Mouse (Mus musculus): Measurements from ENCODE around the gene Iqca.

The Iqca gene

DNA sequence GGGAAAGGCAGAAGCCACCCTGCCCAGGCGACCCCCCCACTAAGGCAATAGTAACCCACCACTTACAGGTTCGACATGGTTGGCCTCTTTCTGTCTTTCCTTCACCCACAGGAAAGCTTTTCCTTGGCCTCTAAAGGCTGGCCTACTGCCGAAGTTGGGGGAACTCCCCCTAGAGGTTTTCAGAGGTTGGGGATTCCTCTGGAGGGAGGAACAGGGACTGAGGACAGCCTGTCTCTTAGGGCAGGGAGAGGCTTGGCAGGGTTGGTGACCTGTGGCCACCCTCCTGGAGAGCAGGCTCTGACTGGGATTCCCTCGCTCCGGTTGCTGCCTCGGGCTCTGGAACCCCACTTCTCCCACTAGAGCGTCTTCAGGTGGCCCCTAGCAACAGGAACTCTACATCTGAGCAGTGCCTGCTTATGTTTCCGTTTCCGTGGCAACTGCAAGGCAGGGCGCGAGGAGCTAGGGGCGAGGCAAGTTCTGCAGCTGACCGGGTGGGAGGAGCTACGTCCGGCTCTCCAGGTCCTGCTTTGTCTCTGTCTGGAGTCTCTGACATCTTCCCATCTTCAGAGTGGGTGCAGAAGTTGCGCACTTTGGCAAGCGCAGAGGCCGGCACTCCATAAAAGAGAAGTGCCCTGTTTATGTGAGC is at the start of gene Iqca:
Gene Iqca, minus strand, starts transcription at position 303 of the 646 bp plus-strand sequence.
- peak; percentile 89 for DNase-seq (ENCODE audit: low read depth, low spot score)

DNA sequence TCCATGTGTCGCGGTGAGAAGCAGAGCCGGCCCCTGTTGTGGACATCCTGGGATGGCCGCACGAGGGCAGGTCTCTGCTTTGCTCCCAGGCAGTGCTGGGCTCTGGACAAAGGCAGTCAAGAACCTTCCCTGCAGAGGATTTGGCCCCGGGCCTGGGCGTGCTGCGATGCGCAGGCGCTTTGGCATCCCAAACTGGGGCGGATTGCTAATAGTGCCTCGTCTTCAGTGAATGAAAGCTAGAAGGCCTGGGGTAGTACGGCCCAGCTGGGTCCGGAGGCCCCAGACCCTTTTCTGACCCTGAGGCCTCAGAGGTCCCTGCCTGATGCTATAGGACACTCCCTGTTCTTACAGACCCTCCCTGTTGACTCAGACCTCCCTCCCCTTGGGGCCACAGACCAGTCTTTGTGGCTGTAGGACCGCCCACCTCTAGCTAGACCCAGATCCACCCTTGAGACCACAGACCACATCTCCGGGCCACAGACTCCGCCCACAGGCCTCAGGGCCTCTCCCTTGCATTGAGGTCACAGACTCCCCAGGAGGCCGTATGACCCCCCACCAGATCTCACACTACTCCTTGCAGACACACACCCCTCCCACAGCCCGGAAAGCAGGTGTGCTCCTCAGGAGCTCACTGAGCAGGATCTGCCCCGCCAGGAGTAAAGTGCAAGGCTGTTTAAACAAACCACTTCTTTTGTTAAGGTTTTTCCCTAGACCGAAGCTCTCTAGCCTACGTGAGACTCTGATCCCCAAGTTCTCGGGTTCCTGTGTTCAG is 49.2 kb upstream of the Iqca start:
- peak; percentile 99 for DNase-seq (ENCODE audit: low read depth, low spot score)

GRCm38 (mm10) chr1:90201655-90202054 is 48.5 kb upstream of the Iqca start:
- no peak for DNase-seq (ENCODE audit: low read depth, low spot score)

DNA sequence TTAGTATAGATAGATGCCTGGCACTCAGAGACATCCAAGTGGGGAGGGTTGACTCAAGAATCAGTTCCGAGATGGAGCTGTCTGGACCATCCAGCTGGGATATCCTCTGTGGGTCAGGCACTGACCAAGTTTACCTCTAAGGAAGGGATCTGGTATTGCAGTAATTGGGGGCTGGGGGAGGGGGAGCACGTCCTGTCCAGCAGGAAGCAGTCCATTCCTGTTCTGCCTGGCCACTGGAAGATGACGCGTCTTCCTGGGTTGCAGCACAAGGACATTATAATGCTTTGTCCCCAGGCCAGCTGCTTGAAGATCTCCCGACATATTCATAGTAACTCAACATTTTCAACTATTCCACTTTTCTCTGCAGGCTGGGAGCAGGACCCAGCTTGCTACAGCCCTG is 48.0 kb upstream of the Iqca start:
- DNase-seq (ENCODE audit: low read depth, low spot score) = no peak

GRCm38 (mm10) chr1:90189046-90189445 is 35.8 kb upstream of the Iqca start:
- no peak for DNase-seq (ENCODE audit: low read depth, low spot score)

GRCm38 (mm10) chr1:90186874-90187273 is 33.7 kb upstream of the Iqca start:
- no peak for DNase-seq (ENCODE audit: low read depth, low spot score)

- no peak for DNase-seq (ENCODE audit: low read depth, low spot score)
These were observed 33.0 kb upstream of the Iqca start for GRCm38 (mm10) chr1:90186173-90186572.

- DNase-seq (ENCODE audit: low read depth, low spot score) = no peak
These were observed 30.4 kb upstream of the Iqca start for GRCm38 (mm10) chr1:90183602-90184001.

DNA sequence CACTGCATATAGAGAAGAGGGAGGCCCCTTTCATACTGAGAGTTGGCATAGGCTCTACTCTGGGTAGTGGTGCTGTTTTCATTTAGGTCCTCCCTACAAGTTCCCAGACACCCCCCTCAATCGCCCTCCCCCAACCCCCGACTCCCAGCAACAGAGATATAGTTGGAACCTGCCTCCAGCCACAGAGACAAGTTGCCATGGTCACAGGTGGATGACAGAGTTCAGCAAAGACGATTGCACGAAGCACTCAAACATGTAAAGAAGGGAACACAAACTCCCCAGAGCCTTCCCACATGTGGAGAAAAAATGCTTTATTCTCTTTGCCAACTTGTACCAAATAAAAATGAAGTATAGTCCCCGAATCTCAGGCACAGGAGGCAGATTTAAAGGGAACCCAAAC is 29.3 kb upstream of the Iqca start:
- DNase-seq (ENCODE audit: low read depth, low spot score) = no peak

DNA sequence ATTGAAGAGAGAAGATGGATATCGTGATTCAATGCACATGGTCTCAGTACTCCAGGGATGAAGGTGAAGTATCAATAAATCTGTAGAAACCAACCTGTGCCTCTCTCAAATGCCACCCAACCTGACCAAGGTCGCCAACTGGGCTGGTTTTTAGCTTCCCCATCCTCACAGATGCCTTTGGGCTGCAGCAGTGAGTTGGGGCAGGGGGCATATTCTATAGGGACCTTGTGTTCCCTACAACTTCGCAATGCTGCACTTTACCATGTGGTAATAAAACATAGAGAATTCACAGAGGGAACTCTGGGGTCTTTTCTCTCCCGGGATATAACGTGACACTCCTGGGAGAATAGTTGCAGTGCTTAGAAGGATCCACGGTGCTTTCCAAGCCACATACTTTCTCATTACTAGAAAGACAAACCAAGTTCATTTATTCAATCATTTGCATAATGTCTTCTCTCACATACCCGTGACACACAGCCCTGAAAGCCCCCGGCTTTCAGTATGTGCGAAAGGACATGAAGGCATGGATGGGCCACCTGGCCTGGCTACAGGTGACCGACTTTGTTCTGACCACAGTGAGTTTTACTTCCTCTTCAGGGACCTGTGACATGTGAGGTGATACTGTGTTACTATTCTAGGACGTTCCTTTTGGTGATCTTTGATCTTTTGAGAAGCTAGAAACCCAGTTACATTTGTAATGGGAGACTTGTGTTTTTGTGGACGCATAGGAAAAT is 27.9 kb upstream of the Iqca start:
- no peak for DNase-seq (ENCODE audit: low read depth, low spot score)

- DNase-seq (ENCODE audit: low read depth, low spot score) = no peak
These were observed 27.3 kb upstream of the Iqca start for GRCm38 (mm10) chr1:90180479-90180878.

DNA sequence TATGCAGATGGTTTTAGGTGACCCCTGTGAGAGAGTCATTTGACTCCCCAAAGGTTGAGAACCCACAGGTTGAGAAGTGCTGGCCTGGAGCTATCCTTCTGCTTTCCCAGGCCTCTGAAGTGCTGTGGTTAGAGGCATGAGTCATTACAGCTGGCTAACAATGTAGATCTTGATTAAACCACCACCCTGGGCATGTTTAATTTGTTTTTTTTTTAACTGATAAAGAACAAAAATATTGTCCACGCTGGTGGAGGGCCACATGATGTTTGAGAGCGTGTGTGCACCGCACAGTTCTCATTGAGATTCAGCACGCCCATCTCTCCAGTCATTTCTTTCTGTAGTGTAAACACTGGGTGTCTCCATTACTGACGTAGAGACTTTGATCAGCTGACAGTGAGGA is 24.8 kb upstream of the Iqca start:
- no peak for DNase-seq (ENCODE audit: low read depth, low spot score)

- no peak for DNase-seq (ENCODE audit: low read depth, low spot score)
These were observed 24.4 kb upstream of the Iqca start for GRCm38 (mm10) chr1:90177565-90177964.

GRCm38 (mm10) chr1:90176223-90176622 is 23.0 kb upstream of the Iqca start:
- DNase-seq (ENCODE audit: low read depth, low spot score) = no peak

- no peak for DNase-seq (ENCODE audit: low read depth, low spot score)
These were observed 21.1 kb upstream of the Iqca start for GRCm38 (mm10) chr1:90174338-90174737.

DNA sequence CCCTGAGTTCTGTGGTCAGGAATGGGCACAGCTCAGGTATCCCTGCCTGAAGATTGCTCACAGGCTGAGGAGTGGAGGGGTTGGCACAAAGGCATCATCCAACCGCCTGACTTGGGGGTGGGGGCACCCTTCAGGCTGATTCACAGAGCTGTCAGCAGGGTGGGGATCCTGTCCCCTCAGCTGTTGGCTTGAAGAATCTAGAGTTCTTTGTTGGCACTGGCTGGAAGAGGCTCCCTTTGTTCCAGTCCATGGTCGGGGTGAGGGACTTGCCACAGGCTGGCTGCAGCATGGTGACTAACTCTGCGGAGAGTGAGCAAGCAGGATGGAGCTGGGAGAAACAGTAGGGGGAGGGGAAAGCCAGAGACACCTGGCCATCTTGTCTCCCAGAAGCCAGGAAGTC is 11.1 kb upstream of the Iqca start:
- DNase-seq (ENCODE audit: low read depth, low spot score) = peak; percentile 10

DNA sequence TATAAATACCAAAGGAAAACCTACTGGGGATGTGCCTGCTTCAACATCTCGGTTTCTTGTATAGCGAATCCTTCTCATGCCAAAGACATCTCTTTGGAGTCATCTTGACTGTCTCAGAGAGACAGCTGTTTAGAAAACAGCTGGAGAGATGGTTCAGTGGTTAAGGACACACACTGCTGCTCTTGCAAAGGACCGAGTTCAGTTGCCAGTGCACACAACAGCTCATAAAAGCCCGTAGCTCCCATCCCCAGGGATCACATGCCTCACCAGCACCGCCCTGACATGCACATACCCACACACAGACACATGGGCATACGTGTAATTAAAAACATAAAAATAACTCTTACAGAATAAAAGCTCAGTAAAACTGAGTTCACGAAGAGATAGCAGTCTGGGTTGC is 10.0 kb upstream of the Iqca start:
- no peak for DNase-seq (ENCODE audit: low read depth, low spot score)

- DNase-seq (ENCODE audit: low read depth, low spot score) = no peak
These were observed 9.2 kb upstream of the Iqca start for GRCm38 (mm10) chr1:90162379-90162857.

DNA sequence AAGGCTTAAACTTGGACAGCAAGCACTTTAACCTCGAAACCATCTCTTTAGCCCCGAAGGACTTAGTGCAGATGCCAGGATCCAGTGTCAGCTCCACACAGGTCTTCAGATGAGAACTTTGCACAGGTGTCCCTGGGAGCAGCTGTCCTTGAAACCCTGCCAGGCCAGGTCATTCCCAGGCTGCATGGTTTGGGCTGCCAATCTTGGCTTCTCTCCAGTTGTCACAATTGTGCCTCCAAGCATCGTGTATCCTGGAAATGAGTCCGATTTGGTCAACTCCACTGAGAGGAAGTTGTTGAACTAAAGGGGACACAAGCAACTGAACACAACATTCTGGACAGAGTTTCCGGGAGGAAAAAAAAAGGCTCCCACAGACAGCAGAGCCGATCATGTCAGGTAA is 8.4 kb upstream of the Iqca start:
- no peak for DNase-seq (ENCODE audit: low read depth, low spot score)

GRCm38 (mm10) chr1:90159927-90160326 is 6.7 kb upstream of the Iqca start:
- peak; percentile 73 for DNase-seq (ENCODE audit: low read depth, low spot score)

DNA sequence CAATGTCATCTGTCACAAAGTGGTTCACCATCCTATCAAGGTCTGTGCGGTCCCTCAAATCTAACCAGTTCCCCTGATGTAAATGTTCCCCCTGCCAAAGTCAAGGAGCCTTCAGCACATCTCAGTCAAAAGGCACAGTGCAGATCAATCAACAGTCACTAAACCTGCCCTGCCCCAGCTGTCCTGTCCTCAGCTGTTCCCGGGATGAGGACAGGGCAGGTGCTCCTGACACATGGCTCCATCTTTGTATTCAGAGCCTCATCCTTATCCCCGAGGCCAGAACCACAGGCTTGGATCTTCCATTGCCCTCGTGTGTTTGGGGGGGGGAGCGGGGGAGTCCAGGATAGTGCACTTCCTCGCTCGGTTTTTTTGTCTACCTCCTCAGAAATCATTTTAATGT is 3.4 kb upstream of the Iqca start:
- no peak for DNase-seq (ENCODE audit: low read depth, low spot score)

DNA sequence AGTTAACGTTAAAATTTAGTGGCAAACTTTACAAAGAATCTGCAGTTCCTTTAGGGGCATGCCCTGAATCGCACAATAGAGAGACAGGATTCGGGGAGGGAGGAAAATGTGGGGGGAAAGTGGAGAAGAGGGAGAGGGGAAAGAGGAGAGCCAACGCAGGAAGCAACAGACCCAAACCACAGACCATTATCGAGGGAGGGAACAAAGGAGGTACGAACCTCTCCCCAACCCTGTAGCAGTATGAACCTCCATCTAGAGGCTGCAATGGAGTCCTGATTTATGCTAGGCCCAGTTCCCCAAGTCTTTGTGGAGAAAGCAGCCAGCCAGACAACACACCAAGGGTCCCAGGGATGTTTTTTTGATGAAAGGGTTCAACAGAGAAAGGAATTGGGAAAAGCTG is 586 bp upstream of the Iqca start:
- no peak for DNase-seq (ENCODE audit: low read depth, low spot score)

- DNase-seq (ENCODE audit: low read depth, low spot score) = no peak
These were observed 13.5 kb downstream of the Iqca start for GRCm38 (mm10) chr1:90139729-90140128.

All from ZHBTc4 (cell line).